Comparison of ENCODE assay signal across 29 mouse cellular contexts in the genomic region with DNA sequence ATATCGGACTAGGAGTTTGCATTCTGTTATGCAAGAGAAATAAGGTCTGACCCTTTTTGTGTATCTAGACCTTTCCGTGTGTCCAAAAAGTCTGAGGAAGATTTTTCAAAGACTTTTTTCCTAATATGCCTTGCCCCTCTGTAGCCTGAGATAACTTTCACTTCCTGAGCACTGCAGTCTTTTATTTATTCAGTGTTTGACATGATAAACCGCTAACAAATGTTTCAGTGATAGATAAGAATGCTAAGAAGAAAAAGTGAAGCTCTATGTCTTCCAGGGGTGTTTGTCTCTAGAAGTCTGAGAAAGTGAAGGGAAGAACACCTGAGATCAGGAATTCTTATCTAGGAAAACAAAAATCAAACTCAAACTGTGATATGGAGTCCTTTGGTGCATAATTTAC. TPM values are rescaled to one million over a fixed set of nuclear protein-coding genes. Genes with fewer than 3 reads are reported as not detected.
DNase-seq lines count a peak whose midpoint lies in the region; ATAC-seq and TF ChIP-seq lines count a peak whose summit lies in the region.
"Had no signal": no experiment of that assay in that cellular context is flagged by ENCODE, and none has a peak within 500 bp of the region (broad histone marks: within the 10 kb centered on the region; RNA-seq: fewer than 3 reads in every experiment).

No protein-coding gene starts in this region.

- no peaks in the 10 kb centered on the region for H3K27me3 ChIP-seq in G1E (ENCODE audit: insufficient read depth, low read length)
- no peaks in the 10 kb centered on the region for H3K27me3 ChIP-seq in neural tube, embryonic 15.5 days (replicated peaks)
- no peaks in the 10 kb centered on the region for H3K27me3 ChIP-seq in lung, postnatal 0 days (replicated peaks; ENCODE audit: insufficient read depth, low read length)
- H3K27me3 ChIP-seq: CH12.LX; embryonic facial prominence, embryonic 12.5 days; forebrain, embryonic 13.5 days; forebrain, embryonic 15.5 days had no signal

- no peak overlapping the region for H3K4me3 ChIP-seq in G1E (ENCODE audit: low read depth, low read length)
- no peak overlapping the region for H3K4me3 ChIP-seq in neural tube, embryonic 15.5 days (replicated peaks)
- no peak overlapping the region for H3K4me3 ChIP-seq in lung, postnatal 0 days (ENCODE audit: low read depth, low read length)
- H3K4me3 ChIP-seq: embryonic facial prominence, embryonic 10.5 days; embryonic facial prominence, embryonic 12.5 days; forebrain, embryonic 13.5 days; forebrain, embryonic 15.5 days had no signal

- no peaks in the 10 kb centered on the region for H3K4me1 ChIP-seq in G1E (ENCODE audit: insufficient read depth, low read depth, low read length)
- no peaks in the 10 kb centered on the region for H3K4me1 ChIP-seq in neural tube, embryonic 15.5 days
- no peaks in the 10 kb centered on the region for H3K4me1 ChIP-seq in lung, postnatal 0 days (ENCODE audit: insufficient read depth, low read depth, low read length)
- H3K4me1 ChIP-seq: embryonic facial prominence, embryonic 10.5 days; embryonic facial prominence, embryonic 12.5 days; forebrain, embryonic 13.5 days; forebrain, embryonic 15.5 days had no signal

- H3K4me2 ChIP-seq in neural tube, embryonic 15.5 days, result no peak overlapping the region
- no peak overlapping the region for H3K4me2 ChIP-seq in lung, postnatal 0 days (replicated peaks; ENCODE audit: low read depth, low read length)
- H3K4me2 ChIP-seq: embryonic facial prominence, embryonic 12.5 days; forebrain, embryonic 13.5 days; forebrain, embryonic 15.5 days had no signal

- WGBS in neural tube, embryonic 15.5 days, result 88% methylated on average over 3 of the region's 3 CpGs
- WGBS in lung, postnatal 0 days, result 24% methylated on average over 3 of the region's 3 CpGs

- no peak for TF ChIP-seq CTCF in G1E (IDR thresholded peaks at IDR 0.05; ENCODE audit: low read depth, low read length)
- no peak for TF ChIP-seq CTCF in lung, postnatal 0 days (IDR thresholded peaks at IDR 0.05)

- no peak overlapping the region for H3K27ac ChIP-seq in neural tube, embryonic 15.5 days (replicated peaks)
- H3K27ac ChIP-seq in lung, postnatal 0 days (ENCODE audit: low read length), result no peak overlapping the region
- H3K27ac ChIP-seq: embryonic facial prominence, embryonic 10.5 days; embryonic facial prominence, embryonic 12.5 days; forebrain, embryonic 13.5 days; forebrain, embryonic 15.5 days had no signal

- H3K9me3 ChIP-seq in G1E (replicated peaks), result no peaks in the 10 kb centered on the region
- no peaks in the 10 kb centered on the region for H3K9me3 ChIP-seq in neural tube, embryonic 15.5 days (replicated peaks)
- H3K9me3 ChIP-seq in lung, postnatal 0 days (ENCODE audit: low read length), result no peaks in the 10 kb centered on the region
- H3K9me3 ChIP-seq: embryonic facial prominence, embryonic 10.5 days; embryonic facial prominence, embryonic 12.5 days; forebrain, embryonic 13.5 days; forebrain, embryonic 15.5 days had no signal

- H3K9ac ChIP-seq in neural tube, embryonic 15.5 days (replicated peaks), result no peak overlapping the region
- no peak overlapping the region for H3K9ac ChIP-seq in lung, postnatal 0 days (replicated peaks; ENCODE audit: low read depth)
- H3K9ac ChIP-seq: embryonic facial prominence, embryonic 12.5 days; forebrain, embryonic 13.5 days; forebrain, embryonic 15.5 days; forebrain, postnatal 0 days had no signal

- TF ChIP-seq EP300 in lung, postnatal 0 days (IDR thresholded peaks at IDR 0.05), result no peak

- ATAC-seq in G1E (ENCODE audit: extremely low read depth, insufficient number of reproducible peaks, low FRiP score, poor library complexity, severe bottlenecking), result peak; percentile 79
- peak; percentile 84 for ATAC-seq in megakaryocyte-erythroid progenitor cell, adult 5-6 weeks (replicated peaks; ENCODE audit: low FRiP score, low TSS enrichment, poor library complexity, severe bottlenecking)
- ATAC-seq in neural tube, embryonic 15.5 days (ENCODE audit: low FRiP score), result no peak
- ATAC-seq in lung, postnatal 0 days, result no peak
- ATAC-seq: CD4-positive, CD25-positive, alpha-beta regulatory T cell, adult 4 months; forebrain, embryonic 13.5 days; forebrain, embryonic 15.5 days; forebrain, postnatal 0 days had no signal

- DNase-seq in 416B (ENCODE audit: low read depth) (peak; percentile 18), G1E (ENCODE audit: low spot score) (no peak), MEL-GATA-1-ER (ENCODE audit: extremely low read depth, low read depth) (peak; percentile 40)
- DNase-seq in embryo, embryonic 10 days (ENCODE audit: low spot score), result no peak
- DNase-seq in lung, postnatal 0 days (ENCODE audit: low spot score), result no peak
- DNase-seq: adrenal gland, adult 2 months; adrenal gland, postnatal 10 days; adrenal gland, postnatal 25 days; B cell, adult 2 months; cerebellum, adult 11 months; cerebellum, adult 18-20 months; cerebellum, adult 8-10 months; cerebellum, adult 9-11 months; cerebellum, postnatal 14 days; cerebellum, postnatal 36 days; forebrain, postnatal 0 days had no signal

- no peaks in the 10 kb centered on the region for H3K36me3 ChIP-seq in G1E (replicated peaks)
- no peaks in the 10 kb centered on the region for H3K36me3 ChIP-seq in neural tube, embryonic 15.5 days
- no peaks in the 10 kb centered on the region for H3K36me3 ChIP-seq in lung, postnatal 0 days (ENCODE audit: insufficient read depth, low read length)
- H3K36me3 ChIP-seq: embryonic facial prominence, embryonic 10.5 days; embryonic facial prominence, embryonic 12.5 days; forebrain, embryonic 15.5 days had no signal

RNA-seq across cellular contexts. Expression of a gene that starts 26.4 kb away (rescaled TPM):
- total RNA-seq in G1E (2014; fragmentation: Nextera tagmentation) (not detected in 2 replicates), G1E (2017) (not detected in 2 replicates)
- not detected in 2 replicates for polyA plus RNA-seq in G1E (2012)
- total RNA-seq in megakaryocyte-erythroid progenitor cell, adult 5-6 weeks (2014; fragmentation: Nextera tagmentation), result not detected in 2 replicates
- not detected in 2 replicates for total RNA-seq in megakaryocyte-erythroid progenitor cell, adult 5-6 weeks (2017)
- not detected in 2 replicates for polyA plus RNA-seq in neural tube, embryonic 15.5 days (2015; fragmentation: Nextera tagmentation; extraction: Ambion mirVana)
- not detected in 2 replicates for polyA plus RNA-seq in lung, postnatal 0 days (2015; fragmentation: Nextera tagmentation; extraction: Ambion mirVana)
- total RNA-seq: adrenal gland, adult 2 months; adrenal gland, postnatal 10 days; adrenal gland, postnatal 25 days; adrenal gland, postnatal 4 days; CH12.LX; common myeloid progenitor, adult 5-6 weeks; forebrain, postnatal 0 days had no signal
- polyA plus RNA-seq: adrenal gland, adult 2 months; brain, embryonic 14.5 days; CD4-positive, CD25-positive, alpha-beta regulatory T cell, adult 4 months; embryonic facial prominence, embryonic 10.5 days; embryonic facial prominence, embryonic 12.5 days; embryonic facial prominence, embryonic 14.5 days; forebrain, embryonic 11.5 days; forebrain, embryonic 13.5 days; forebrain, embryonic 15.5 days; forebrain, postnatal 0 days had no signal

RNA-seq across cellular contexts. Expression of a gene that starts 51.3 kb away (rescaled TPM):
- total RNA-seq in G1E (2014; fragmentation: Nextera tagmentation), result not detected in 2 replicates
- 0.06 and 0.11 TPM in 2 replicates for total RNA-seq in G1E (2017)
- polyA plus RNA-seq in G1E (2012), result not detected in 2 replicates
- total RNA-seq in megakaryocyte-erythroid progenitor cell, adult 5-6 weeks (2014; fragmentation: Nextera tagmentation), result not detected in 2 replicates
- not detected in 2 replicates for total RNA-seq in megakaryocyte-erythroid progenitor cell, adult 5-6 weeks (2017)
- 29.3 and 31.5 TPM in 2 replicates for polyA plus RNA-seq in neural tube, embryonic 15.5 days (2015; fragmentation: Nextera tagmentation; extraction: Ambion mirVana)
- 3.7 and 5.0 TPM in 2 replicates for polyA plus RNA-seq in lung, postnatal 0 days (2015; fragmentation: Nextera tagmentation; extraction: Ambion mirVana)
- total RNA-seq: CH12.LX; common myeloid progenitor, adult 5-6 weeks had no signal

Comparison
In these comparisons a context has a peak if more than half of its experiments do, and no peak if none do; other contexts are left out.
1. DNase-seq: peak in 416B (single experiment) and MEL-GATA-1-ER (single experiment); none in G1E (single experiment), embryo, embryonic 10 days (single experiment) and lung, postnatal 0 days (single experiment).
2. ATAC-seq: peak in G1E (single experiment) and megakaryocyte-erythroid progenitor cell, adult 5-6 weeks (single experiment); none in neural tube, embryonic 15.5 days (single experiment) and lung, postnatal 0 days (single experiment).